Mouse (Mus musculus) layer of hippocampus, adult 9-10 months (tissue): Measurements from ENCODE around the gene Nod1.

ENCODE experiments used
- DNase-seq: peaks from one replicate; pipeline ENCODE4 v3.0.0; 2022; ENCODE audit warnings: low spot score

The Nod1 gene

DNA sequence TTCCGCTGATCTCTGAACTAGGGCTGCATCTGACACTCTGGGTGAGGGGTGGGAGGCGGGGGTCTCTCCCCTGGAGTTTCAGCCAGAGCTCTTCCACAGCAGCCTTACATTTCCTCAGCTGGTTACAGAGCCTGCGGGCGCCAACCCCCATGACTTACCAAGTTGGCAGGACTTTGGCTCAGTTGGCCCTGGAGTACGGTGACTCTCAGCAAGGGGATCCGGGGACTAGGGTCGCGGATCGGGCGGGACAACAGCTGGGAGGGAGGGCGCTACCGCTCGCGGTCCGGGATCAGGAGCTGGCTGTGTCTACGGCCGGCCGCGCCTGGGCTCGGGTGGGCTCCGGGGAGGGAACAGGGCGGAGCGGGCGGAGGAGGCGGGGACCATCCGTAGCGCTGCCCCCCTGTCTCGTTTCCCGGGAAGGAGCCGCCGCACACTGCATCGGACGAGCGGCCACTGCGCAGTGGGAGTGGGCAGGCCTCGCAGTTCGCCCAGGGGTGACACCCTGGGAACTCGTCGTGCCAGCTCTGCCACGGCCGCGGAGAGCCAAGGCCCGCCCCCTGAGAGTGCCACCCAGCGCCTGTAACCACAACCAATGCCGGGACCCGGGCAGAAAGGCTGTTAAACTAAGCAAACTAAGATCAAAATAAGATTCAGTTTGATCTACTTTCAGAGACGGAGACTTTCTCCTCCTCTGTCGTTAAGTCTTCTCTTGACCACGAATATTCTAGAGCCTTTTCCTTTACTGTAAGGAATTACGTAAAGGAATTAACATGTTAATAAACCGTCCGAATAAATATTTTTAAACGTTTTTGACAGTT is at the start of gene Nod1:
Gene Nod1, minus strand, starts transcription at position 502 of the 818 bp plus-strand sequence.
- DNase-seq, result peak; percentile 42

DNA sequence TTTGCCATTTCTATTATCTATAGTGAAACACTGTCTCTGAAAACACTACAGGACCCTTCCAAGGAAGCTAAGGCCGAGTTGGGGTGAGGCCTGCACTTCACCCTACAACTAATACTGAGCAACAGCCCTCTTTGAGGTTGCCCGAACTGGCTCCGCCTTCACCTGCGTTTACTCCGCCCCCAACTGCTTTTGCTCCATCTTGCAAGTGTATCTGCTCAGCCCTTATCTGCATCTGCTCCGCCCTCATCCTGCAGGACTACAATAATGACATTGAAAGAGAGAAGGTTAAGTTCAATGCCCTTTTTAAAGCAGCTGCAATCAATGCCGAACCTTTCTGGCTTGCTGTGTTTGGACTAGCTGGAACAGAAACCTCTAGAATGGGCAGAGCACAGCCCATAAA is 49.4 kb upstream of the Nod1 start:
- no peak for DNase-seq

GRCm38 (mm10) chr6:55018417-55018816 is 46.0 kb upstream of the Nod1 start:
- no peak for DNase-seq

- peak; percentile 53 for DNase-seq
Observed at GRCm38 (mm10) chr6:55016710-55017583, 44.5 kb upstream of the Nod1 start.

GRCm38 (mm10) chr6:55016236-55016635 is 43.8 kb upstream of the Nod1 start:
- DNase-seq, result no peak

- DNase-seq, result no peak
Observed at GRCm38 (mm10) chr6:55014184-55014583, 41.8 kb upstream of the Nod1 start.

DNA sequence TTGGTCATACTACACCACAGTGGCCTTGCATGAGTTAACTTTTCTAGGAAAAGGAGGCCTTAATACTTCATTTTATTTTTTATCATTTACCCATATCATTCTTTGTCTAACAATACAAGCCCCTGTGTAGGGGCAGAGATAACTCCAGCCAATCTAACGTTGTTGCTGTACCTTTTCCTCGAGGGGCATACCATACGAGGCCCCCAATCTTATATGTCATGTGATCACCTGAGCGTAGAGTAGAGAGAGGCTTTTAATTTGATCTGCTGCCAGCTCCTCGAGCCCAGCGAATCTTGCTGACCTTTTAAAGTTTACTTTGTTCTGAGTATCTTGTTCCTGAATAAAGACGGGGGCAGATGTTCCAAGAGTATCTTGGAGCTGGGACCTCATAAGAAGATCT is 40.1 kb upstream of the Nod1 start:
- no peak for DNase-seq

DNA sequence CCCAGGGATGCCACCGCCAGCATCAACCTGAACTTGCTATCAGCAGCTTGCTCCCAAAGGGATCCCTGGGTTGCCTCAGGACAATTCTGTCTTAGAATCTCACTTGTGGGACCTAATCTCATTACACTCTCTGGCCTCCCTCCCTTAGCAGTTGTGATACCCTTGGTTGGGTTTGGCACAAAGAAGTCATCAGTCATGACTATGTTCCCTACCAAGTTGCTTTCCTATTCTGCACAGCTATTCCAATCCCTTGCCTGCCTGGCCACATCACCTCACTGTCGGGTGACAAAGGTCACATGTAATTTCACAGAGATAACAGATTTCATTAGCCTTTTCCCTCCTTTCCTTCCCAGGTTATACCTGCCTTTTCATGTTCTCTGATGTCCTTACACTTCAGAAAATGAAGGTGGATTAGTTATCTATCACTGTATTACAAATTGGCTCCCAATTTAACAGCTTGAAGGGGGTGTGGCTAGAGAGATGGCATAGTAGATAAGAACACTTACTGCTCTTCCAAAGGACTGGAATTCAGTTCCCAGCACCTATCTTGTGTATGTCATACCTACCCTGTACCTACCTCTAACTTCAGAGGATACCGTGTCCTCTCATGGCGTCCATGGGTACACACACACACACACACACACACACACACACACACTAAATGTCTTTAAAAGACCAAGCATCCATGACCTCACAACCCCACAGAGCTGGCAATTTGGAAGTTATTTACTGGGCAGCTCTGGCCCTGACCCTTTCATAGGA is 38.1 kb upstream of the Nod1 start:
- no peak for DNase-seq

DNA sequence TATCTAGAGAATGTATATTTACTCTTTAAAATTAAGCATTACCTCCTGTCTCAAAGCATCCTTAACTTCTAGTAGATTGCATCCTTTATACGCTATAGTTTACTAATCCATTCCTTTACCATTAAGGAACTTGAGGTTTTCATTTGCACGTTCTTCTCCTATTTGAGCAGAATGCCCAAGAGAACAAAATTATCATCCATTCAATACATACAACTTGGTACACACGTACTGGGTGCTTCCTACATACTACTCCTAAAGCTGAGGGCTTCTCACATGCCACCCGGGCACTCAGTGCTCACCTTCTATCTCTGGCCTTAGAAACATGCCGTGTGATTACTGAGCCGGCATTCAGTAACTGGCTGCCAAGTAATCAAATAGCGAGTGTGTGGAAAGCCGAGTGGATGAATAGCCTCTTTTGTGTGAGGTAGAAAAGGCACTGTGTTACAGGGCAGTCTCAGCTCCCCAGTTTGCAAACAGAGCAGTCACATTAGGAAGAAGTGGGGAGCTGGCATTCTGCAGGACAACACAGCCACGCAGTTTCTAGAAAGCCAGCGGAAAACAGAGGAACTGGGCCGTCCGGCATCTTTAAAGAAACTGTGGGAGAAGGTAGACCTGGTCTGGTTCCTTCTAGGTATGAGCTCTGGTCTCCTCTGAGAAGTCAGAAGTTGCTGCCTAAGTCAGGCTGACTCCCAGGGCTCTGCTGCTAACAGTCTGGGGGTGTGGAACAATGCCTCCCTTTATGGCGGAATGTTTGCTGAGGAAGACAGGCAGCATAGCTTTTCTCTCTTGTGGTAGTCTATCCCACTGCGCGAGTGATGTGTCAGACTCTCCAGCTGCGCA is 37.2 kb upstream of the Nod1 start:
- peak; percentile 18 for DNase-seq

DNA sequence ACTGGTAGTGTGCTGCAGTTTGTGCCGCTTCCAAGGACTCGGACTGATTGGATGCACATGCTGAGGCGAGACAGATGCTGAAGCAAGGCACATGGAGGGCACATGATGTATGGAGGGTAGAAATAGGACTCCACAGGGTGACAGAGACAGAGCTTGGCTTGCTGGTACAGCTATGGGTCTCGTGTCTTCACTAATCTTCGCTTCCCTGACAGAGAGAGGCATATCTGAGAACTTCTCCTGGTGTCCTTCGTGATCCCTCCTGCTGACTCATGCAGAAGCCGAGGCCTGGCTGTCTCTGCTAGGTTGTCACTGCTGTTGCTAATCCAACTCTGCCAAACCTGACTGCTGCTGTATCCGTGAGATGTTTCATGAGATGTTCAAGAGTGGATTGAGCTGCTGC is 36.0 kb upstream of the Nod1 start:
- no peak for DNase-seq

DNA sequence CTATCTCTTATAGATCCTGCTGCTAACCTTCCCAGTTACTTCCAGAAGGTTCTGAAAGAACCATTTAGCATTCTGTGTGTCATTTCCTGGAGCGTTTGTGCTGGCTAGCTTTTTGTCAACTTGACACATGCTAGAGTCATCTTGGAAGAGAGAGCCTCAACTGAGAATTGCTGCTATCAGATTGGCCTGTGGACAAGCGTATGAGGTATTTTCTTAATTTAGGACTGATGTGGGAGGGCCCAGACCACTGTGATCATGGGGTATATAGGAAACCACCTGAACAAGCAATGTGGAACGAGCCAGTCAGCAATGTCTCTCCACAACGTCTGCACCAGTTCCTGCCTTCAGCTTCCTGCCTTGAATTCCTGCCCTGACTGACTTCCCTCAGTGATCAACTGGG is 31.1 kb upstream of the Nod1 start:
- DNase-seq, result no peak

DNA sequence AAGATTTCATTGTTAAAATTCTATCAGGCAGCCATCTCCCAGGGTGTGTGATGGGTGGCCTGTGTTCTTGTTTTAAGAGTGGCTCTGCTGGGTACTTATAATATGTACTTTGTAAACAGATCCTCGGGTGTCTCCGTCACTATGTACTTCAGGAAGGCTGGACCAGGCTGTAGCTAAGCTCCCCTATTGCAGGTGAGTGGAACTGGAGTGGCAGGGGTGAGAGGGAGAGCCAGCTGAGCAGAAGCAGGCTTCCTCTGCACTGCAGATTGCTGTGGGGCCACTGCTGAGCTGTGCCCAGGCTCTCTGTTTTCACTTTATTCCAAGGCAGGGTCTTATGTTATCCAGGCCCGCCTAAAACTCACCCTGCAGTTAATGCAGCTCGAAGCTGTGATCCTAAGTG is 30.0 kb upstream of the Nod1 start:
- DNase-seq, result no peak

DNA sequence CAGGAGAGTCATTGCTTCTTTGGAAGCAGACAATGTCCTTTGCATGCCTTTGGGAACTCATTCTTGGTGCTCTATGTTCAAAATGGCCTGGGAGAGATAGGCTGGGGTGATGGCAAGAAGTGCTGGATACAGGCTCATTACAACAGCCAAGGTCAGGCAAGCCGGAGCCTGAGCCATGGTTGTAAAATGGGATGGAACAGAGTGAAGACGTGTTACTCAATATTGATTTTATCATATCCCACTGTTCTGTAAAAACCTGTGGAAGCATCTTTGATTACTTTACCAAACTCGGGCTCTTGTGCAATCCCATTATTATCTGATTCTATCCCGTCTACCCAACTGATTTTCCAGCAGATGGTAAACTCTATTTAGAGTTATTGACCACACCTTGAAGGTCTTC is 28.9 kb upstream of the Nod1 start:
- no peak for DNase-seq

GRCm38 (mm10) chr6:54997726-54998125 is 25.3 kb upstream of the Nod1 start:
- no peak for DNase-seq

DNA sequence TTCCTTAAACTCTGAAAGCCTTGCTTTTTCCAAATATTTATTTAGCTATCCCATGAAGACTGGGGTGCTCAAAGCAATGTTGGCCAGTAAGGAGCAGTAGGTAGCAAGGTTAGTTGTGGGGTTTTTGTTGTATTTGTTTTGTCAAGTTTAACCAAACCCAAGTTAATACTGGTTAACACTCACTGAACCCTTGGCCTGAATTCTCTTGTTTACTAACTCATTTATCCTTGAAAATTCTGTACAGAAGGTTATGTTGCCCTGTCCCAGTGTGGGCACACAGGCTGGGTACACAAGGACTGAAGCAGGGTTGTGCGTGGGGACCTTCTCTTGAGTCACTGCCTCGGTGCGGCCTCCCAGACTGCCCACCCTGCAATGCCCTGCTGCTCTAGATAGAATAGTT is 23.9 kb upstream of the Nod1 start:
- no peak for DNase-seq

- peak; percentile 89 for DNase-seq
Observed at GRCm38 (mm10) chr6:54992734-54993260, 20.4 kb upstream of the Nod1 start, which contains the start of gene Ggct. Gene Ggct, minus strand, starts transcription at chr6:54992950.

GRCm38 (mm10) chr6:54992141-54992540 is 19.7 kb upstream of the Nod1 start:
- no peak for DNase-seq

GRCm38 (mm10) chr6:54991189-54991588 is 18.8 kb upstream of the Nod1 start:
- DNase-seq, result no peak

GRCm38 (mm10) chr6:54988141-54988540 is 15.7 kb upstream of the Nod1 start:
- DNase-seq, result no peak

DNA sequence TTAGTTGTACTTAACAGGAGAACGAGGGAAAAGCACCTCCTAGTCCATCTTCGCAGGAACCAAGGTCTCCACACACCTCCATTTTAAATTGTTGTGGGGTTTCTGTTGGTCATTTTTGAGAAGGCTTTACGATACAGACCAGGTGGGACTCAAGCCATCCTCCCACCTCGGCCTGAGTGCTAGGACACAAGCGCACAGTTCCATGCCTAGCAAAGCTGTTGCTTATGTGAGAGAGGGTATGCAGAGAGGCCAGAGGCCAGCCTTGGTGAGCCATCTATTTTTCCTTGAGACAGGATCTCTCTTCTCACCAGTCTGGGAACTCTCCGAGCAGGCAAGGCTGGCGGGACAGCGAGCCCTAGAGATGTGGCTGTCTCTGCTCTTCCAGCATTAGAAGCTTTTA is 11.7 kb upstream of the Nod1 start:
- DNase-seq, result no peak

GRCm38 (mm10) chr6:54983526-54984050 is 11.2 kb upstream of the Nod1 start:
- no peak for DNase-seq
